Mouse (Mus musculus): Measurements from ENCODE around the gene Mid1. TPM values are rescaled to one million over a fixed set of nuclear protein-coding genes. Genes with fewer than 3 reads are reported as not detected.

Gene Mid1
- 4.3 and 6.5 TPM in 2 replicates for polyA plus RNA-seq (2015; fragmentation: Nextera tagmentation; extraction: Ambion mirVana)

DNA sequence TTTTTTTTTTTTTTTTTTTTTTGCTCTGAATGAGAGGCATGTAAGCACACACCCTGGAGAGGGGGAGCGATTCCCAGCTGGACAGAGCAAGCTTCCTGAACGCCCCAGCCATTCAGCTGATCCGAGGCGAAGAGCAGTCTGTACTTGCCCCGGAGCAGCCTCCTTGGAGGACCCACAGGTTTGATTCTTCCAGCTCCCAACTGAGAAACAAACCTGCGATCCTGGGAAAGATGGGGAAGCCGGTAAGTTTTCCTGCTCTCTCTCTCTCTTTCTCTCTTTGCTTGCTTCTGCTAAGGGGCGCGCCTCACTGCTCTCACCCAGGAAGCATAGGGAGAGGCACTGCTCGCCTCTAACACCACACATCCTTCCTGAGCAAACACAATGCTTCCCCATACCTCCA lies at the start of gene Mid1:
Gene Mid1 (plus strand): TSS at position 69 of the 400 bp plus-strand sequence.

DNA sequence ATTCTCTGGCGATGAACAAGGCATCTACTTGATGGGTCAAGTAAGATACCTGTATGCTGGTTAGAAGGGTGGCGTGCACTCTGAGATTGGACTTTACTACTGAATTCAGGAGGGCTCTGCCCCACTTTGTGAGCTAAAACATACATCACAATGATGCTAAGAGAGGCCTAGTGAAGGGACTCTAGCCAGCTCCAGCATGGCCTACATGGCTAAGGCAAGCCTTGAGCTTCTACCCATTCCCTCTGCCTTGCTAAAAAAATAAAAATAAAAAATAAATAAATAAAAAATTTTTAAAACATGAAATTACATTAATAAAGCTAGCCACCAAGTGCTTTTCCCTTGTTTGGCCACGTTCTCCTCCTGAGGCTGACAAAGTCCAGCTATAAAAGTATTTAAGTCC lies 94.5 kb downstream of the Mid1 start, which contains the start of gene 4933400A11Rik:
Gene 4933400A11Rik (minus strand): TSS at position 101 of the 400 bp plus-strand sequence.

DNA sequence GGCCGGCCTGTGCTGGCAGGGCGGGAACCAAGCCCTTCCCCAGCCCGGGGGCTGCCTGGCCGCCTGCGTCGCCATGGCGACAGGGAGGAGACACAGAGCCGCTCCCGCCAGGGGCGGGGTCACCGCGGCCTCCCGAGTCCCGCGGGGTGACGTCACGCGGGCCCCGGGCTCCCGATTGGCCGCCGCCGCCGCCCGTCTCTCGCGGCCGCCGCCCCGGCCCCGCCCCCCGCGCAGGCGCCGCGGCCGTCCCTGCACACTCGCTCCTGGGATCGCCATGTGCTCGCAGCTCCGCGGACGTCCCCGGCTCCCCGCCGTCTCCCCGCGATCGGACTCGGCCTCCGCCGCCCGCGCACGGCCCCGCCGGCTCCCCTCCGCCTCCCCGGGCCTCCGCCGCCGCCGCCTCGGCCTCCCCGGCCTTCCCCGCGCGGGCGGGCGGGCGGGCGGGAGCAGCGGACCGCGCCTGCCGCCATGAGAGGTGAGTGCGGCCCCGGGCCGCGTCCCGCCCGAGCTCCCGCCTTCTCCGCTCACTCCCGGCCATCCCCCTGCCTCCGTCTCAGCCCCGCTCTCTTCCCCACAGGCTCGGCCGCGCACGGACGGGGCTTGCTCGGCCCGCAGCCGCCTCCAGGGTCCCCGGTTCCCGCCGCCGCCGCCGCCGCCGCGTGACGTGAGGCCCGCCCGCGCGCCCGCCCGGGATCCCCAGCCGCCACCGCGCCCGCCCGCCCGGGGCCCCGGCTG lies 324.2 kb downstream of the Mid1 start, which contains the start of gene Gm21887:
Gene Gm21887 (plus strand): TSS at position 644 of the 735 bp plus-strand sequence.

Other genes starting within 250 kb of the Mid1 start
- gene 4933400A11Rik, start 94.4 kb downstream of the Mid1 start, polyA plus RNA-seq (2015; fragmentation: Nextera tagmentation; extraction: Ambion mirVana), result 0.16 and 0.25 TPM in 2 replicates